Mouse (Mus musculus) embryo, embryonic 11 days (tissue): ENCODE results near the gene Tspan10.

Experiments
- DNase-seq: peaks from one replicate; pipeline ENCODE4 v3.0.0-alpha.2; 2015

Tspan10 gene

DNA sequence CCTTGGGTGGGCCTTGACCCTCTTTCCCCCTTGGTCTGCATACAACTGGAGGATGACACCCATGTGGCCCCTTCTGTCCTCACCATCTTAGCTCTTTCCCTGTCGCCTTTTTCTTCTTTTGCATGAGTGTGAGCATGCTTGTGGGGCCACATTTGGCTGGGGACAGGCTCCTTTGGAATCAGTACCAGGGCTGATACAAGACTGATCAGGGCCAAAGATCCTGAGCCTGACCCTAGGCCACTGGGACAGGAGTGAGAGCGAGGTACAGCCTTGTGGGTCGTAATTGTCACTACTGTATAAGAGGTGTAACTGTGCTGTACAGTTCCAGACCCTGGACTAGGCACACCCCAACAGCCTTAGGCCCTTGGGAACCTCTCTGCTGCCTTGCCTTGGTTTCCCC, 51.5 kb downstream of the Tspan10 start:
- DNase-seq: no peak
